Mouse (Mus musculus): ENCODE measurements at regions not wholly inside any gene's neighbourhood (a gene's known extent, or its start where the extent isn't known, plus 50 kb on each side); places are given as distances from the start of the nearest gene placed in this dataset.

DNA sequence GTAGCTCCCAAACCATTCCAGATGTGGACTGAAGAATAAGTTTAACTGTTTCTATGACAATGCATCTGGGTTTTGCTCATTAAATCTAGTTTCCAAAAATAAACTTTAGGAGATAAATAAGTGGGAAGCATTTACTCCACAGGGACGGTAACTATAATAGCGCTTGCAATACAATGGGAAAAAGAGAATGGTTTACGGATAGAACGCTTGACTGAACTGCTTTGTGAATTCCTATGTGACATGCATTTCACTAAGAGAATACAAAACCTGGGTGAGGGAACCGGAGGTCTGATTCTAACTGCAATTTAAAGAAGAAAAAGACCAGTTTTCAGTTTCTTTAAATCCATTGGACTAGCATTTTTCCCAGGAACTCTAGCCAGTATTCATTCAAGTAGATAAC is 704.1 kb upstream of the Marcks start:
- Histone ChIP-seq H3K27me3 (replicated peaks) (no peaks in the 10 kb centered on the region), H3K4me3 (no peak overlapping the region), H3K9me3 (no peaks in the 10 kb centered on the region), H3K9ac (no peak overlapping the region), H3K27ac (no peak overlapping the region), H3K4me2 (replicated peaks) (no peak overlapping the region), H3K36me3 (no peaks in the 10 kb centered on the region), H3K4me1 (no peaks in the 10 kb centered on the region; the same call in 1 of the 2 replicates)
- no peak for ATAC-seq (ENCODE audit: low FRiP score, low read depth)
- 36% methylated on average over 5 of the region's 5 CpGs for WGBS

DNA sequence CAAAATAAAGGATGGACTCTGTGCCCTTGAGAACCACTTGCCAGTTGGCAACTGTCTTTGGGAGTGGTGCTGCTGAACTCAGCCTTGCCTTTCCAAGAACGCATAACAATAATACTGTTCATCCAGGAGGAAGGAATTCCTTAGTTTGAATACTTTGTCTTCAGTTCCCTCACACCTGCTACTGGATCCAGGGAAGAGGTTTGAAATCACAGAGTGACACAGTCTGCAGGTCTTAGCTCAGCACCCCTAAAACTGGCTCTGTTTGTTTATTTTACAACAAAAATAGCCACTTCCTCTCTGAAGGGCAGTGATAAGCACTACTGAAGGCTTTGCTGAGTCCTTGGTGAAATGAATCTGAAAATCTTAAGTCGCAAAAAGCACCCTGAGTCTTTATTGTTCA is 703.1 kb upstream of the Marcks start:
- 58% methylated on average over 2 of the region's 2 CpGs for WGBS
- no peak overlapping the region for H3K9ac ChIP-seq

DNA sequence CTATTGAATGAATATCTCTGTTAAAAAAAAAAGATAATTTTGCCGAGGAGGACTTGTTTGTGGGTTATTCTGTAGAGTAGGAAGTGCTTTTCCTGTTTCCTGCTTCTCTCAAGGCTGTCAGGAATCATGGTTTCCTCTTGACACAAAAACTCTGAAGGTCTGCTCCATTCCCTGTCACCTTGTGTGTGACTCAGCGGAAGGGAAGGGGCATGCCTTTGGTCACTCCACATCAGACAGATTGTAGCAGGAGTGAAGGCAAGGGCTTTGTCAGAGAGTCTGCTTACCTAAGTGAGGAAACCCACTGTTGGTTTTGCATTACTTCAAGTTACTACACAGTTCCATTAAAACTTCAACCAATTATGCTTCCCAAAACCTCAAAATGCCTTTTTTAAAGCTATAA is 699.0 kb upstream of the Marcks start:
- no peaks in the 10 kb centered on the region for H3K4me1 ChIP-seq
- no peak overlapping the region for H3K27ac ChIP-seq
- no peaks in the 10 kb centered on the region for H3K27me3 ChIP-seq (replicated peaks)
- H3K4me2 ChIP-seq (replicated peaks), result no peak overlapping the region
- no peak overlapping the region for H3K9ac ChIP-seq
- H3K9me3 ChIP-seq, result no peaks in the 10 kb centered on the region
- H3K4me3 ChIP-seq, result no peak overlapping the region
- ATAC-seq (ENCODE audit: low FRiP score, low read depth), result no peak
- no peaks in the 10 kb centered on the region for H3K36me3 ChIP-seq
- WGBS, result 80% methylated on average over 2 of the region's 2 CpGs

More for the DNA sequence above, 703.1 kb upstream of the Marcks start:
- no peak overlapping the region for H3K4me2 ChIP-seq (replicated peaks)
- no peak overlapping the region for H3K4me3 ChIP-seq
- no peaks in the 10 kb centered on the region; the same call in 1 of the 2 replicates for H3K4me1 ChIP-seq
- no peaks in the 10 kb centered on the region for H3K9me3 ChIP-seq
- no peak for ATAC-seq (ENCODE audit: low FRiP score, low read depth)
- no peaks in the 10 kb centered on the region for H3K27me3 ChIP-seq (replicated peaks)
- no peak overlapping the region for H3K27ac ChIP-seq
- no peaks in the 10 kb centered on the region for H3K36me3 ChIP-seq

DNA sequence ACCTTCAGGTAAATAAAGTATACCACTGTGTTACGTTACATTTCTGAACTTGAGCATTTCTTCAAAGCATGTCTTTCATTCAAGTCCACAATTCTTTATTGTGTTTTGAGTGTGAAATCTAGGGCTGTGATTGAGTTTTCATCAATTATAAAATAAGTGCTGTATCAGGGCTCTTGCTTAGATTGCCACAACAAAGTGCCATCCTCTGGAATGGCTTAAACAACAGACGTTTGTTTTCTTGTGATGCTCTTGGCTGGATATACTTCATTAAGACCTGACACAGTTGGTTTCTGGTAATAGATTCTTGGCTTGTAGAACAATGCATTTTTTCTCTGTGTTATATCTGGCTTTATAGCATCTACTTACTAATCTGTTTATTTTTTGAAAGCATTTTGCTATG is 674.3 kb upstream of the Marcks start:
- no peaks in the 10 kb centered on the region for H3K9me3 ChIP-seq
- H3K4me3 ChIP-seq, result no peak overlapping the region
- no peaks in the 10 kb centered on the region for H3K36me3 ChIP-seq
- H3K27ac ChIP-seq, result no peak overlapping the region
- H3K9ac ChIP-seq, result no peak overlapping the region
- WGBS, result 49% methylated on average over 2 of the region's 2 CpGs
- H3K27me3 ChIP-seq (replicated peaks), result no peaks in the 10 kb centered on the region
- peaks cover 10% of the 10 kb centered on the region for H3K4me1 ChIP-seq
- ATAC-seq (ENCODE audit: low FRiP score, low read depth), result no peak; the same call in 1 of the 2 replicates
- no peak overlapping the region for H3K4me2 ChIP-seq (replicated peaks)

DNA sequence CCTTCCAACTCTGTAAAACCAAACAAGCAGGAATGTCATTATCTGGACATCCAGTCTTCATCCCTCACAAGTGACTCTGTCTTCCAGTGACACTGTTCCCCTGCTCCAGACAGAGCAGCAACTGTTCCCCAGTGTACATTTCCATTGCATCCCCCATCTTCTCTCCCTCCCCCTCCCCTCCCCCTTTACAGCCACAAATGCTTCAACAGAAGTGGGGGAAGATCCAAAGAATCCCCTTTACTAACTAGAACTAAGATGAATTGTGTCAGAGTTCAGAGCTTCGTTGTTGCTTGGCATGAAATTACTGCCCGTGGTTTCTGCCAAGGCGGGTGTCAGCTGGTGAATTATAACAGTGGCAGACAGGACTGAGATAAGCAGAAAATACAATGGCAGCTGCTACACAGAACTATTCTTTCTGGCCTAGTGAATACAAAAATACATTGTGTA is 673.7 kb upstream of the Marcks start:
- Histone ChIP-seq H3K9me3 (no peaks in the 10 kb centered on the region), H3K4me1 (peaks cover 10% of the 10 kb centered on the region), H3K4me3 (no peak overlapping the region), H3K27me3 (replicated peaks) (no peaks in the 10 kb centered on the region), H3K9ac (no peak overlapping the region), H3K27ac (no peak overlapping the region), H3K36me3 (no peaks in the 10 kb centered on the region), H3K4me2 (replicated peaks) (no peak overlapping the region)
- WGBS, result 11% methylated on average over 3 of the region's 3 CpGs
- ATAC-seq (ENCODE audit: low FRiP score, low read depth), result peak; percentile 87

DNA sequence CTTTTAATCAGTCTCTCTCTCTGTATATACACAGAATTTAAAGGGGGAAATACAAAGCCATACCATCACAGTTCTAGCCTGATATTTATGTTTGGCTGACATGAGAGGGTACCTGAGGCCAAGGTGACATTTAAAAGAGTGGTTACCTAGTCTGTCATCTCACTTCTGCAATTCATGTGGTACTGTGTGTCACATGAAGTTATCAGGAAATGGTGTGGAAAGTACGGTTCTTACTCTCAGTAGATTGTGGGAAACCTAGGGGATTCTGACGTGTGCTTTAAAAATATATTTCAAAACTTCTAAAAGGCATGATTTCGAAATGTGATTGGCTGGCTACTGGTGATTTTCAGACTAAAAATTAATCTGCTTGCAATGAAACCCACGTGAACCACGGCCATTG is 673.1 kb upstream of the Marcks start:
- Histone ChIP-seq H3K9me3 (no peaks in the 10 kb centered on the region), H3K4me1 (peaks cover 10% of the 10 kb centered on the region), H3K9ac (no peak overlapping the region), H3K27me3 (replicated peaks) (no peaks in the 10 kb centered on the region), H3K4me3 (no peak overlapping the region), H3K36me3 (no peaks in the 10 kb centered on the region), H3K27ac (no peak overlapping the region), H3K4me2 (replicated peaks) (no peak overlapping the region)
- WGBS, result 82% methylated on average over 5 of the region's 5 CpGs
- ATAC-seq (ENCODE audit: low FRiP score, low read depth), result no peak

DNA sequence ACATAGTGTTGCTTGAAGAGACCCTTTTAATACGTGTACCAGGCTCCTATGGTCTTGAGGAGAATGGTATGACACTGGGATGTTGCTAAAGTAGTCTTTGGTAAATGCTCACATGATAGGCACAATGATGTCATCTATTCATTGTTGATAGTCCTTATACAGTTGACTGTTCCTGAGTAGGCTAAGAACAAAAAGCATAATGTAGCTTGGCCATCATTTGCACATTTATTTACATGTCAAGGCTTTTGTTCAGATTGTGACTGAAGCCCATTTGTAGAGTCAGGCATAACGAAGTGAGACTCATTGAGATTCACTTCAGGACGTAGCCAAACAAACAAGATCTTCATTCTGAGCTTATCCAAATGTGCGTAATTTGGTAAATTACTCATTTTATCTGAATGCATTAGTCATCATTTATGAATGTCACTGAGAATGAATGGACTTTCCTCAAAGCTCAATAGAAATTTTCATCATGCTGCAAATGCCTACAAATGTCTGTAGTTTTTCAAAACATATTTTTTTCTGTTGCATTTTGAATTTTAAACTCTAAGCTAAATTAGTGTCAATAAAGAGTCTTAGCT is 664.6 kb upstream of the Marcks start:
- no peaks in the 10 kb centered on the region for H3K9me3 ChIP-seq
- H3K4me1 ChIP-seq, result no peaks in the 10 kb centered on the region
- H3K4me3 ChIP-seq, result no peak overlapping the region
- H3K27me3 ChIP-seq (replicated peaks), result no peaks in the 10 kb centered on the region
- 55% methylated on average over 4 of the region's 4 CpGs for WGBS
- H3K4me2 ChIP-seq (replicated peaks), result no peak overlapping the region
- H3K36me3 ChIP-seq, result no peaks in the 10 kb centered on the region
- H3K9ac ChIP-seq, result no peak overlapping the region
- no peak overlapping the region for H3K27ac ChIP-seq
- ATAC-seq (ENCODE audit: low FRiP score, low read depth), result no peak; the same call in 1 of the 2 replicates

DNA sequence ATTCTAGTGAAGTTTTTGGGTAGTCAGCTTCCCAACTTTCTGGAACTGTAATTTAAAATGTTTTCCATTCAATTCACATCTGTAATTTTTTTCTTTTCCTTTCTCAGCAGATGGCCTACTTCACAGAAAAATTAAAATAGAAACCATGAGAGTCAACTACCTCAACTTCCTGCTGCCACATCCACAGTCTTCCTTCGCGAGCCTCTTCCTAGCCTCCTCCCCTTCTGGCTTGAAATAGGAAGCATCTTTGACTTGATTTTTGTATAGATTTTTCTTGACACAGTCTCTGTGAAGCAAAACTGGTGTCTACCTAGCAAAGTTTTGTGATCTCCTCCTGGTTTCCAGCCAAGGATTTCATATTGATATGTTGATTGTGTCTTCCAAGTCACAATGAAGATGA is 660.7 kb upstream of the Marcks start:
- H3K27me3 ChIP-seq (replicated peaks), result no peaks in the 10 kb centered on the region
- ATAC-seq (ENCODE audit: low FRiP score, low read depth), result no peak
- no peak overlapping the region for H3K9ac ChIP-seq
- H3K4me3 ChIP-seq, result no peak overlapping the region
- WGBS, result 89% methylated on average over 2 of the region's 2 CpGs
- no peak overlapping the region for H3K4me2 ChIP-seq (replicated peaks)
- H3K9me3 ChIP-seq, result no peaks in the 10 kb centered on the region
- H3K4me1 ChIP-seq, result no peaks in the 10 kb centered on the region
- H3K36me3 ChIP-seq, result no peaks in the 10 kb centered on the region
- H3K27ac ChIP-seq, result no peak overlapping the region

DNA sequence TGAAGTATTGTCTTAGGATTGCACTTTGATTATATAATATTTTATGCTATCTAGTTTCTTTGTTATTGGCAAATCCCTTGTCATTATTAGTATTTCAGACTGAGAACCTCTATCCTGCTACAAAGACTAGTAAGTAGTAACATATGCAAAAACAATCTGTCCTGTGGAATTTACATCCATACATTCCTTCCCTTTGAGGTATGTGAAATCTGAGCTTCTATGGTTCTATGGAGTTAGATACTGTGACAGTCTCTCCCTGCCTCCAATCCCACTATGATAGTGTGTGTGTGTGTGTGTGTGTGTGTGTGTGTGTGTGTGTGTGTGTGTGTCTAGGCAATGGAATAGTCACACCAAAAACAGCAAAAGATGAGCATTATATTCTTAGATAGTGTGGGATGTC is 659.6 kb upstream of the Marcks start:
- no peaks in the 10 kb centered on the region for H3K27me3 ChIP-seq (replicated peaks)
- H3K4me3 ChIP-seq, result no peak overlapping the region
- no peaks in the 10 kb centered on the region for H3K9me3 ChIP-seq
- no peak overlapping the region for H3K27ac ChIP-seq
- no peaks in the 10 kb centered on the region for H3K36me3 ChIP-seq
- no peak overlapping the region for H3K4me2 ChIP-seq (replicated peaks)
- H3K9ac ChIP-seq, result no peak overlapping the region
- no peak for ATAC-seq (ENCODE audit: low FRiP score, low read depth)
- no peaks in the 10 kb centered on the region for H3K4me1 ChIP-seq

DNA sequence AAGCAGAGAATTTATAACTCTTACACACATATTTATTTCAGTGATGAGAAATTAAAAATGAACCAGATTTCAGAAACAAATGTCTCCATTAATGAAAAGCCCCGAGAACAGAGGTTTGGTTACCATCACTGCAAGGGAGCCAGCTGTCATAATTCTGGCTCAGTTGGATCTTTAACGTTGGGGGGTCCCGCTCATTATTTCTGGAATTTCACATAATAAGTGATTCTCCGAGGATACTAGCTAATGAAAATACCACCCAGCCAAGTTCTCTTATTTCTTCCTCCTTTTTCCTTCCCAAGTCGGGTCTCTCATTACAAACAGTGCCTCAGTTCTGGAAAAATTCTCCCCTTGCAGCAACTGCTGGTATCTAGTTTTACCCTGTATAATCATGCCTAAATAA is 659.0 kb upstream of the Marcks start:
- no peaks in the 10 kb centered on the region for H3K9me3 ChIP-seq
- no peak for ATAC-seq (ENCODE audit: low FRiP score, low read depth)
- no peaks in the 10 kb centered on the region for H3K36me3 ChIP-seq
- H3K4me3 ChIP-seq, result no peak overlapping the region
- H3K4me1 ChIP-seq, result no peaks in the 10 kb centered on the region
- no peak overlapping the region for H3K9ac ChIP-seq
- no peaks in the 10 kb centered on the region for H3K27me3 ChIP-seq (replicated peaks)
- H3K4me2 ChIP-seq (replicated peaks), result no peak overlapping the region
- no peak overlapping the region for H3K27ac ChIP-seq
- 71% methylated on average over 5 of the region's 5 CpGs for WGBS

DNA sequence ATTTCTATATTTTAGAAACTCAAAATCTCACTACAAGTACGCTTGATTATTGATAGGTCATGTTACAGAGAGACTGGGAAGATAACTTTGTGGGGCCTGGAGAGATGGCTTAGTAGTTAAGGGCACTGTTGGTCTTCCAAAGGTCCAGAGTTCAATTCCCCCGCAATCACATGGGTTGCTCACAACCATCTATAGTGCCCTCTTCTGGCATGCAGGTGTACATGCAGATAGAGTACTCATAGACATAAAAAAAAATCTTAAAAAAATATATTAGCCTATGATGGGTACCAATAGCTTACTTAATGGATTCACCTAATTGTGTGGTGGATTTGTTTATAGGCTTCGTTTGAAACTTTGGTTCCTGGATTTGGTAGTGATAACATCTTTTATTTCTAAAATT is 654.2 kb upstream of the Marcks start:
- Histone ChIP-seq H3K36me3 (no peaks in the 10 kb centered on the region), H3K4me2 (replicated peaks) (no peak overlapping the region), H3K9ac (no peak overlapping the region), H3K4me3 (no peak overlapping the region), H3K9me3 (no peaks in the 10 kb centered on the region), H3K27ac (no peak overlapping the region), H3K27me3 (replicated peaks) (no peaks in the 10 kb centered on the region), H3K4me1 (no peaks in the 10 kb centered on the region)
- WGBS, result 82% methylated on average over 3 of the region's 3 CpGs
- no peak for ATAC-seq (ENCODE audit: low FRiP score, low read depth)

DNA sequence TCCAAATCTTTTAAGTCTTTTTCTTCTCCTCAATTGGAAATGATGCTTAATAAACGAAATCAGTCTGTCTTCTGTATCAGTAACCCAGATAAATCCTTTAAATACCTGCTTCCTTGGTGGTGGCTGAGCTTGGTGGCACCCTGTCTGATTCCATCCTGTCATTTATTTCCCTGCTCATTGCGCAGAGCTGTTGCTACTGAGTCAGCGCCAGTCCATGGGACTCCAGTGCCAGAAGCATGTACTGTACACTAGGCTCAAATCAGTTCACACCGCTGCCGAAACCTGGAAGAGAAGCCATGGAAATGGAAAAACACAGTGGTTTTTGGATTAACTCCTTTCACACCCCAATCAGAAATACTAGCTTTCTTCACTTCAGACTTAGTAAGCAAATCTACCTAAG is 649.3 kb upstream of the Marcks start:
- no peak for ATAC-seq (ENCODE audit: low FRiP score, low read depth)
- 91% methylated on average over 5 of the region's 5 CpGs for WGBS
- Histone ChIP-seq H3K4me1 (no peaks in the 10 kb centered on the region), H3K27ac (no peak overlapping the region), H3K27me3 (replicated peaks) (no peaks in the 10 kb centered on the region), H3K4me3 (no peak overlapping the region), H3K36me3 (no peaks in the 10 kb centered on the region), H3K4me2 (replicated peaks) (no peak overlapping the region), H3K9ac (no peak overlapping the region), H3K9me3 (no peaks in the 10 kb centered on the region)

DNA sequence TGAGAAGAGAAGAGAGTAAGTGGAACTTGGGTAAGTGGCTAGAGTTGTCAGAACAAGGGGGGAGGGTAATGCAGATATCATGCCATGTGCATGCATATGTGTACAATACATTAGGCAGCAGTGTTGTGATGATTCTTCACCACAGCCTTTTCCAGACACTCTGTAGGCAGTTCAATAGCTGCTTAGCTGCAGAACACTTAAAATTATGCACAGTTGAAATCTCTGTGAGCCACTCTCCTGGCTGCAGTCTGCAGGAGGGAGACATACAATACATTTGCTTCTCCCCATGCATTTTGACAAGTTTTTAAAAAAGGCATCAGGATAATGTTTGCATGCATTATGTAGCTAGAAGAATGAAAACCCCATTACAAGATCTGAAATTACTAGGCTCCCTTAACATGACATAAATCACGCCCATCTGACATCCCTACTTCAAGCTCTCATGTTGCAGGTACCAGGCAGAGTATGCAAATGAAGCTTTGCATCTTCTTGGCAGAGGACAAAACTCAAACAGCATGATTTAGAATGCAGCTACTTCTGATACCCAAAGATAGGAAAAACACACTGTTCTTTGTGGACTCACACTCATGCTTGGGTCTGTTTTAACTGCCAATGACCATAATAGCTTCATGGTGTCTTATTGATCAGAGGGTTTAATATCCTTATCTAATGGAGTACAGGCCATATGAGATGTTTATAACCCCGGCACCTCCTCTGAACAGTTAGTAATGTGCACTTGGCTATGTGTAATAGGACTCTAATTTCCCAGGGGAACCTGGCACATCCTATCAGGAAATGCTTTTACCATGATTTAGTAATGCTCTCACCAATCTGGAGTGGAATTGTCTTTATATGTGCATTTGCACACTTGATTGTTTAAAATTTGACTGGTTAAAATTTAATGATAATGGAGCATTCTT is 640.9 kb upstream of the Marcks start:
- Histone ChIP-seq H3K9me3 (no peaks in the 10 kb centered on the region), H3K9ac (no peak overlapping the region), H3K36me3 (no peaks in the 10 kb centered on the region), H3K27me3 (replicated peaks) (no peaks in the 10 kb centered on the region), H3K4me2 (replicated peaks) (no peak overlapping the region), H3K4me3 (no peak overlapping the region), H3K4me1 (0 out of 2 replicates have a peak, but pooled peaks cover 4% of the 10 kb centered on the region), H3K27ac (no peak overlapping the region)
- ATAC-seq (ENCODE audit: low FRiP score, low read depth), result peak; percentile 77
- WGBS, result 56% methylated on average over 2 of the region's 2 CpGs
